Mouse (Mus musculus): ENCODE data around the gene Sult2b1.

GRCm38 (mm10) chr7:45785388-45786135, 1.1 kb upstream of the Sult2b1 start:
- no peak for TF ChIP-seq POLR2A (IDR thresholded peaks at IDR 0.05; ENCODE audit: borderline replicate concordance, control insufficient read depth, low read depth, low read length)
- TF ChIP-seq CTCF (IDR thresholded peaks at IDR 0.05; ENCODE audit: control insufficient read depth, insufficient read depth, low read length): no peak

Data from bone marrow, adult 2 months (tissue).